Mouse (Mus musculus): ENCODE data around the gene Pdgfc. TPM values are rescaled to one million over a fixed set of nuclear protein-coding genes. Genes with fewer than 3 reads are reported as not detected.

Pdgfc gene
- polyA plus RNA-seq, 1 experiment from 2014 or later = 30.2 TPM

- peak; percentile 54 for ATAC-seq (replicated peaks; ENCODE audit: low FRiP score)
- H3K27ac ChIP-seq = no peak overlapping the region
- no peak overlapping the region for H3K9ac ChIP-seq
- no peaks in the 10 kb centered on the region for H3K9me3 ChIP-seq (replicated peaks)
- no peak overlapping the region for H3K4me2 ChIP-seq
- WGBS = 33% methylated on average over 4 of the region's 4 CpGs
- no peaks in the 10 kb centered on the region for H3K36me3 ChIP-seq
- no peak overlapping the region for H3K4me3 ChIP-seq (replicated peaks)
- H3K27me3 ChIP-seq = no peaks in the 10 kb centered on the region
- peaks cover 3% of the 10 kb centered on the region; the same call in 1 of the 2 replicates for H3K4me1 ChIP-seq
Measured at GRCm38 (mm10) chr3:81170073-81170809, 134.0 kb downstream of the Pdgfc start.

- no peak overlapping the region for H3K27ac ChIP-seq
- peaks cover 6% of the 10 kb centered on the region; the same call in 1 of the 2 replicates for H3K36me3 ChIP-seq
- H3K4me2 ChIP-seq = no peak overlapping the region
- H3K9ac ChIP-seq = no peak overlapping the region
- 83% methylated on average over 3 of the region's 3 CpGs for WGBS
- H3K9me3 ChIP-seq (replicated peaks) = no peaks in the 10 kb centered on the region
- H3K27me3 ChIP-seq = no peaks in the 10 kb centered on the region
- peaks cover 3% of the 10 kb centered on the region; the same call in 1 of the 2 replicates for H3K4me1 ChIP-seq
- ATAC-seq (replicated peaks; ENCODE audit: low FRiP score) = no peak
- no peak overlapping the region for H3K4me3 ChIP-seq (replicated peaks)
Measured at GRCm38 (mm10) chr3:81174832-81175231, 138.6 kb downstream of the Pdgfc start.

- no peak for ATAC-seq (replicated peaks; ENCODE audit: low FRiP score)
- H3K4me3 ChIP-seq (replicated peaks) = no peak overlapping the region
- H3K9me3 ChIP-seq (replicated peaks) = no peaks in the 10 kb centered on the region
- no peak overlapping the region for H3K27ac ChIP-seq
- no peaks in the 10 kb centered on the region for H3K27me3 ChIP-seq
- H3K4me2 ChIP-seq = no peak overlapping the region
- H3K9ac ChIP-seq = no peak overlapping the region
- H3K4me1 ChIP-seq = no peaks in the 10 kb centered on the region
- H3K36me3 ChIP-seq = no peaks in the 10 kb centered on the region; the same call in 1 of the 2 replicates
- 81% methylated on average over 1 of the region's 1 CpGs for WGBS
Measured at GRCm38 (mm10) chr3:81181319-81182013, 145.2 kb downstream of the Pdgfc start.

- H3K4me3 ChIP-seq (replicated peaks) = no peak overlapping the region
- H3K36me3 ChIP-seq = no peaks in the 10 kb centered on the region
- H3K9me3 ChIP-seq (replicated peaks) = no peaks in the 10 kb centered on the region
- no peak overlapping the region for H3K9ac ChIP-seq
- no peak overlapping the region for H3K4me2 ChIP-seq
- no peaks in the 10 kb centered on the region for H3K4me1 ChIP-seq
- H3K27me3 ChIP-seq = no peaks in the 10 kb centered on the region
- 60% methylated on average over 2 of the region's 2 CpGs for WGBS
- H3K27ac ChIP-seq = no peak overlapping the region
- 0 out of 2 replicates have a peak, but pooled peaks have one; percentile 18 for ATAC-seq (replicated peaks; ENCODE audit: low FRiP score)
Measured at GRCm38 (mm10) chr3:81196937-81197336, 160.7 kb downstream of the Pdgfc start.

- no peak overlapping the region for H3K4me3 ChIP-seq (replicated peaks)
- no peaks in the 10 kb centered on the region for H3K9me3 ChIP-seq (replicated peaks)
- no peaks in the 10 kb centered on the region for H3K27me3 ChIP-seq
- H3K4me2 ChIP-seq = no peak overlapping the region
- H3K9ac ChIP-seq = no peak overlapping the region
- WGBS = 78% methylated on average over 4 of the region's 4 CpGs
- no peaks in the 10 kb centered on the region for H3K4me1 ChIP-seq
- no peaks in the 10 kb centered on the region for H3K36me3 ChIP-seq
- ATAC-seq (replicated peaks; ENCODE audit: low FRiP score) = no peak
- no peak overlapping the region for H3K27ac ChIP-seq
Measured at GRCm38 (mm10) chr3:81197644-81198043, 161.4 kb downstream of the Pdgfc start.

GRCm38 (mm10) chr3:81200647-81201046 is 164.4 kb downstream of the Pdgfc start:
- Histone ChIP-seq H3K4me3 (replicated peaks) (no peak overlapping the region), H3K27ac (no peak overlapping the region), H3K36me3 (no peaks in the 10 kb centered on the region), H3K4me2 (no peak overlapping the region), H3K9ac (no peak overlapping the region), H3K27me3 (no peaks in the 10 kb centered on the region), H3K4me1 (peaks cover 8% of the 10 kb centered on the region), H3K9me3 (replicated peaks) (no peaks in the 10 kb centered on the region)
- WGBS = 85% methylated on average over 8 of the region's 8 CpGs
- ATAC-seq (replicated peaks; ENCODE audit: low FRiP score) = no peak

- no peaks in the 10 kb centered on the region for H3K9me3 ChIP-seq (replicated peaks)
- no peak overlapping the region for H3K4me2 ChIP-seq
- peak; percentile 76; the same call in 1 of the 2 replicates for ATAC-seq (replicated peaks; ENCODE audit: low FRiP score)
- peaks cover 8% of the 10 kb centered on the region for H3K4me1 ChIP-seq
- H3K9ac ChIP-seq = no peak overlapping the region
- H3K36me3 ChIP-seq = peaks cover 3% of the 10 kb centered on the region
- no peaks in the 10 kb centered on the region for H3K27me3 ChIP-seq
- WGBS = 16% methylated on average over 5 of the region's 5 CpGs
- peak overlapping the region; percentile 60 for H3K27ac ChIP-seq
- no peak overlapping the region for H3K4me3 ChIP-seq (replicated peaks)
Measured at GRCm38 (mm10) chr3:81205201-81205600, 169.0 kb downstream of the Pdgfc start.

- no peak overlapping the region for H3K4me3 ChIP-seq (replicated peaks)
- peaks cover 8% of the 10 kb centered on the region for H3K4me1 ChIP-seq
- no peak for ATAC-seq (replicated peaks; ENCODE audit: low FRiP score)
- WGBS = 89% methylated on average over 2 of the region's 2 CpGs
- no peaks in the 10 kb centered on the region for H3K9me3 ChIP-seq (replicated peaks)
- H3K27me3 ChIP-seq = no peaks in the 10 kb centered on the region
- H3K9ac ChIP-seq = no peak overlapping the region
- no peak overlapping the region for H3K4me2 ChIP-seq
- H3K27ac ChIP-seq = no peak overlapping the region
- H3K36me3 ChIP-seq = peaks cover 3% of the 10 kb centered on the region
Measured at GRCm38 (mm10) chr3:81208246-81208645, 172.0 kb downstream of the Pdgfc start.

GRCm38 (mm10) chr3:81211147-81211546 is 174.9 kb downstream of the Pdgfc start:
- H3K27me3 ChIP-seq = no peaks in the 10 kb centered on the region
- no peak for ATAC-seq (replicated peaks; ENCODE audit: low FRiP score)
- no peak overlapping the region for H3K4me2 ChIP-seq
- no peak overlapping the region for H3K9ac ChIP-seq
- 0 out of 2 replicates have a peak, but pooled peaks cover 5% of the 10 kb centered on the region for H3K4me1 ChIP-seq
- 82% methylated on average over 3 of the region's 3 CpGs for WGBS
- H3K36me3 ChIP-seq = peaks cover 3% of the 10 kb centered on the region
- no peak overlapping the region for H3K27ac ChIP-seq
- no peak overlapping the region for H3K4me3 ChIP-seq (replicated peaks)
- no peaks in the 10 kb centered on the region for H3K9me3 ChIP-seq (replicated peaks)

GRCm38 (mm10) chr3:81211666-81212065 is 175.4 kb downstream of the Pdgfc start:
- Histone ChIP-seq H3K27me3 (no peaks in the 10 kb centered on the region), H3K4me2 (no peak overlapping the region), H3K9me3 (replicated peaks) (no peaks in the 10 kb centered on the region), H3K36me3 (peaks cover 3% of the 10 kb centered on the region), H3K9ac (no peak overlapping the region), H3K27ac (no peak overlapping the region), H3K4me3 (replicated peaks) (no peak overlapping the region), H3K4me1 (0 out of 2 replicates have a peak, but pooled peaks cover 5% of the 10 kb centered on the region)
- 24% methylated on average over 3 of the region's 3 CpGs for WGBS
- no peak for ATAC-seq (replicated peaks; ENCODE audit: low FRiP score)

- Histone ChIP-seq H3K36me3 (no peaks in the 10 kb centered on the region), H3K4me3 (replicated peaks) (no peak overlapping the region), H3K9ac (no peak overlapping the region), H3K4me1 (0 out of 2 replicates have a peak, but pooled peaks cover 5% of the 10 kb centered on the region), H3K27me3 (no peaks in the 10 kb centered on the region), H3K4me2 (no peak overlapping the region), H3K9me3 (replicated peaks) (no peaks in the 10 kb centered on the region), H3K27ac (no peak overlapping the region)
- WGBS = 62% methylated on average over 4 of the region's 4 CpGs
- peak; percentile 46; the same call in 1 of the 2 replicates for ATAC-seq (replicated peaks; ENCODE audit: low FRiP score)
Measured at GRCm38 (mm10) chr3:81215547-81216118, 179.4 kb downstream of the Pdgfc start.

GRCm38 (mm10) chr3:81221682-81222081 is 185.5 kb downstream of the Pdgfc start:
- H3K4me2 ChIP-seq = no peak overlapping the region
- H3K27me3 ChIP-seq = no peaks in the 10 kb centered on the region
- H3K36me3 ChIP-seq = no peaks in the 10 kb centered on the region
- no peaks in the 10 kb centered on the region for H3K9me3 ChIP-seq (replicated peaks)
- H3K9ac ChIP-seq = no peak overlapping the region
- 56% methylated on average over 4 of the region's 4 CpGs for WGBS
- no peak overlapping the region for H3K27ac ChIP-seq
- H3K4me1 ChIP-seq = no peaks in the 10 kb centered on the region
- ATAC-seq (replicated peaks; ENCODE audit: low FRiP score) = no peak
- H3K4me3 ChIP-seq (replicated peaks) = no peak overlapping the region
